Mouse (Mus musculus) granulocyte monocyte progenitor cell, adult 5-6 weeks (primary cell): ENCODE results near the gene Copg2. TPM values are rescaled to one million over a fixed set of nuclear protein-coding genes. Genes with fewer than 3 reads are reported as not detected.

Experiments used
- ATAC-seq: replicated peaks from 2 replicates; pipeline ENCODE4 v1.8.0; 2016; ENCODE audit warnings: mild to moderate bottlenecking, moderate TSS enrichment, inconsistent platforms; ENCODE audit not compliant: poor library complexity, severe bottlenecking
- total RNA-seq, 2 experiments: library from RNA; stranded (forward) in 1 of 2; stranded (reverse) in 1 of 2; fragments of 200-712, 200-1000 nt in 1 of 2; fragments of >200 nt in 1 of 2; fragmentation: Nextera tagmentation in 1 of 2; gene quantifications; 2 replicates each; pipeline ENCODE4 v1.2.3; 2014 to 2017

The Copg2 gene
- total RNA-seq (2014; fragmentation: Nextera tagmentation), result 17.4 and 23.8 TPM in 2 replicates
- total RNA-seq (2017), result 40.1 and 44.7 TPM in 2 replicates

GRCm38 (mm10) chr6:30896195-30896985 is at the start of gene Copg2:
Copg2 (minus strand) TSS chr6:30896794.
- ATAC-seq, result peak; percentile 96

- ATAC-seq, result no peak
These were observed 42.7 kb upstream of the Copg2 start for GRCm38 (mm10) chr6:30939264-30939663.

- ATAC-seq, result no peak
These were observed 26.2 kb upstream of the Copg2 start for GRCm38 (mm10) chr6:30922821-30923220.

DNA sequence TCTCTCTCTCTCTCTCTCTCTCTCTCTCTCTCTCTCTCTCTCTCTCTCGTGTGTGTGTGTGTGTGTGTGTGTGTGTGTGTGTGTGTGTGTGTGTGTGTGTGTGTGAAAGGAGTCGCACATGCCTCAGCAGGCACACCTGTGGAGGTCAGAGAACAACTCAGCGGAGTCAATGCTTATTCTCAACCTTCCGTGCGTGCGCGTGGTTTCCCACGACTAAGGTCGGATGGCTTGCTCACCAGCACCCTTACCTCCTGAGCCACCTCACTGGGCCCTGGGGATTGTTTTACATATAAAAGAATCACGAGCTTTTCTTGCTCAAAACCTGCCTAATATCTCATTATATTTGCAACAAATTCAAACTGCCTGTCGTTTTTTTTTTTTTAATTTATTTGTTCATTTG is 25.2 kb upstream of the Copg2 start:
- ATAC-seq, result no peak

DNA sequence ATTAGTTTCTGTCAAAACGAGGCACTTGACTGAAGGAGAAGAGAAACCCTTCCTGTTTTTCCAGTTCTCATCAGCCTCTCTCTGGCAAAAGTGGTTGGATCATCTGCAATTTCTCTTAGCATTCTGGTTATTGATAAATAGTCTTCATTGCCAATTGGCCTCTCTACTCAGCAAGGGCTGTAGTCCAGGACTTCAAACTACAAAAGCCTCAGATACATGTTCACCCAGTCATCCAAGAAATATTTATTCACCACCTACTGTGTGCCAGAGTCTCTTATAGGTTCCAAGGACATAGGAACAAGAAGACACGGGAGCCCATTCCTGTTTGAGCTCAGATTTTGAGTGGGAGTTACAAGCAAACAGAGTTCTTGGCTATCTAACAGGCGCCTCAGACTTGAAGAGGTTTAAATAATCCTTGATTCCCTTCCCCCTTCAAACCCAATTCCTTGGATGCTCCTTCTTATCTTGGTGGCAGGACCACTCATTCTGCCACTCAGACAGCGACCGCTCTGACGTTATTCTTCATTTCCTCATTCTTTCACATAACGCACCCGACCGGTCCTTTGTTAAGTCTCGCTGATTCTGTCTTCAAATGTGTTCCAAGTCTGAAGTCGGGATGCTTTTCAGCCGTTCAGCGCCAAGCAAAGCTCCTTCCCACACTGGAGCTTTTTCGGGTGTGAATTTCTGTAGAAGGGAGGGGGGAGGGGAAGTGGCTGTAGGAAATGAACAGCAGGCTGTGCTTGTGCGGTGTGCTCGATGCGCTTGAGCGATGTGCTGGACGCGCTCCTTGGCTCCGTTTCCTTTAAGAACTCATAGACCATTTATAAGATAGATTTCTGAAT is 24.5 kb upstream of the Copg2 start:
- no peak for ATAC-seq

GRCm38 (mm10) chr6:30915473-30915872 is 18.9 kb upstream of the Copg2 start, which contains the start of gene Tsga13:
Tsga13 (minus strand) TSS chr6:30915573.
- no peak for ATAC-seq

- no peak for ATAC-seq
These were observed 11.4 kb upstream of the Copg2 start for GRCm38 (mm10) chr6:30907970-30908369.

DNA sequence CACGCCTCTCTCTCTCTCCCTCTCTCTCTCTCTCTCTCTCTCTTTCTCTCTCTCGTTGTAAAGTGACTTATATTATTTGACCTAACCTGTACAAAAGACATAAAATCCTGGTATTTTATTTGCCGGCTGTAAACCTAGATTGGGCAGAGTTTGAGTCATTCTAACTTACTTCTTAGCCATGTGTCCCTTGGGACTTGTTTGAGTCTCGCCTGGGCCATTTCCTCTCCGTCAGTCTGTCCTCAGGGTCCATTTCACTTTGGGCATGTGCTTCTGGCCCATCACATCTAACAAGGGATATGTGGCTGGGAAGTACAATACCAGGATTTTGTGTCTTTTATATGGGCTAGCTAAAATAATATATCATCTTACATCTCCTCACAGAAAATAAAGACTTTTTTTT is 8.3 kb upstream of the Copg2 start:
- ATAC-seq, result no peak

DNA sequence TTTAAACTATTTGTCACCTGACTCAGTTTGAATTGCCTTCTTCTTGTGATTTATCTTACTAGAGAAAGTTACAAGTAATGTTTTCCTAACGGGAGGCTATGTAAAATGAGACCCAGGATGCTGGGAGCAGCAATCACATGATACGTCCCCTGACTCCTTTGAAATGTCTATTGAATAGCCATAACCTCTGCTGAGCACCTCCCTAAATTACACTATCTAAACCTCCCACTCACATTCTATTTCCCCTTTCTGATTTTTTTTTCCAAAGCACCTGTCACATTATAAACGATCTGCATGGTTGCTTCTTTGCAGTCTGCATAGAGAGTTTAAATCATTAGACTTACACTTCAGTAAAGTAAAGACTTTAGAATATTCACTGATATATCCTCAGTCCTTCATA is 7.4 kb upstream of the Copg2 start:
- ATAC-seq, result no peak

DNA sequence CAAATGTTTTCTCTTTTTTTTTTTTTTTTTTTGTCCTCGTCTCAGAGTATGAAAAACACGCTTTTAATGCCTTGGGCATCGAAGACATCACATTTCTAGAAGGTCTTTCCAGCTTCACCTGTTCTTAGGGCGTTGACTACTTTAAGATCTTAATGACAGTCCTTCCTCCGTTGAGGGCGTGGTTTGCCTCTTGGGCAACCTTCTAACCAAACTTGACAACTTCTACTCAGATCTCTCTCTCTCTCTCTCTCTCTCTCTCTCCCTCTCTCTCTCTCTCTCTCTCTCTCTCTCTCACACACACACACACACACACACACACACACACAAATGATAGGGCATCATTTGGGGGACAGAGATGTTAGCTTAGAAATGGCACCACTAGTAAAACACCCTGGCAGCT is 926 bp upstream of the Copg2 start:
- ATAC-seq, result peak; percentile 36; the same call in 1 of the 2 replicates

DNA sequence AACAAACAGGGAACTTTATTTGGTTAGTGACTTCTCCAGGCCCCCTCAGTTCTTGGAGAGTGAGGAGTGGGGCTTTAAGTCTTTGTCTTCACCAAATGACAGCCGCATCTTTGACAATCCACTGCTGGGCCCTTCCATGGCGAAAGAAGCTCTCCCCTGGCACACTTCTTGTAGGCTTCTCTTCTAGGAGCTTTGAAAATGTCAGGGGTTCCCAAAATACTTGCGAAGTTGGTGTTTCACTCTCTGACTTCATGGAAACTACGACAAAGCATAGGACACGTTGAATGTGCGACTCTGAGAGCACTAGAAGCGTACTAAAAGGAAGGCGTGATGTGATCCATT is 363 bp upstream of the Copg2 start:
- no peak for ATAC-seq

- ATAC-seq, result no peak
These were observed 787 bp downstream of the Copg2 start for GRCm38 (mm10) chr6:30895819-30896194.

GRCm38 (mm10) chr6:30893081-30893480 is 3.5 kb downstream of the Copg2 start:
- ATAC-seq, result no peak

DNA sequence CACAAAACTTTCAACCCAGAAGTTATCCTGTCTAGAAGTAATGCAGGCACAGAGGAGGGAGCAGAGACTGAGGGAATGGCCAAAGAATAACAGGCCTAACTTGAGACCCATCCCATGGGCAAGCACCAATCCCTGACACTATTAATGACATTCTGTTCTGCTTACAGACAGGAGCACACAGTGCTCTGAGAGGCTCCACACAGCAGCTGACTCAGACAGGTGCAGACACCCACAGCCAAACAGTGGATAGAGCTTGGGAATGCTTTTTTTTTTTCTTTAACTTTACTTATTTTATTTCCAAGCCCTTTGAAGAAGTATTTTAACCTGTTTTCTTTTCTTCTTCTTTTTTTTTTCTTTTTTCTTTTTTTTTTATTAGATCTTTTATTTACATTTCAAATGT is 4.8 kb downstream of the Copg2 start:
- ATAC-seq, result no peak

DNA sequence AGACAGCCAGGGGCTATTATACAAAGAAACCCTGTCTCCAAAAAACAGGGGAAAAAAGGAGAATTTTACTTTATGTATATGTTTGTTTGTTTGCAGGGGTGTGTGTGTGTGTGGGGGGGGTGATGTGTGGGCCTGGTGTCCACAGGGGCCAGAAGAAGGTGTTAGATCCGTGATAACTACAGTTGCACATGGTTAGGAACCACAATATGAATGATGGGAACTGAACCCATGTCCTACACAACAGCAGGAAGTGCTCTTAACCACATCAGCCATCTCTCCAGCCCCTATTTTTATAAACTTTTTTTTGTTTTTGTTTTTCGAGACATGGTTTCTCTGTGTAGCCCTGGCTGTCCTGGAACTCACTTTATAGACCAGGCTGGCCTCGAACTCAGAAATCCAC is 11.7 kb downstream of the Copg2 start:
- no peak for ATAC-seq

DNA sequence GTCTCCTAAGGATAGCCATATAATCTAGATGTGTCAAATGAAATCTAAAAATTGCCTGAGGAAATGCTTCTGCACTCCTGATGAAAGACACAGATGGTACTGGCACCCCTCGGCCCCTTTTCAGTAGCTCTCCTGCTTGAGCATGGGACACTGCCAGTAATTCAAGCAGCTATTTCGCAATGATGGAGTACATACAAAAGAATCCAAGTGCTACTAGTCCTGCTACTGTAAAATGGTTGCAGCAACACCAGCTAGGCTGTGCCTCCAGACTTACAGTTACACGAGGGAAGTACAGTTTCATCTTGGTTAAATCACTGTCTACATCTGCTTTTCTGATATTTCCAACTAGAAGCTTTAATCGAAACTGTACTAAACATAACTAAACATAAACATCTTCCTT is 13.1 kb downstream of the Copg2 start:
- ATAC-seq, result peak; percentile 86

- no peak for ATAC-seq
These were observed 19.9 kb downstream of the Copg2 start for GRCm38 (mm10) chr6:30876661-30877060.

DNA sequence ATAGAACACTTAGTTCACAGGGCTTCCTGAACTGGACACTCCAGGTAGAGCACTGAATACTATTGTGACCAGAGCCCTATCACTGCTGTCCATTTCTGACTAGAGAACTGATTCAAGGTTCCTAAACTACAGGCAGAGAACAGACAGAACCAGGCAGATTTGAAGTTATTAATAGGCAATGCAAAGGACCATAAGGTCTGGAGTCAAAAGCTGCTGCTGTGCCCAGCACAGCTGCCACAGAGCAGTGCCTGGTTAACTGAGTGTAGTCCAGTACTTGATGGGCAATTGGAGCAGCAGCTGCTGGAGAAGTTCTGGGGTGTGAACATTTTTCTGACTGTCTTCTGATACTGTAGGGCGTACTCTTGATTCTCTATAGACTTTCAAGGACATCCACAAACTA is 30.1 kb downstream of the Copg2 start:
- no peak for ATAC-seq

DNA sequence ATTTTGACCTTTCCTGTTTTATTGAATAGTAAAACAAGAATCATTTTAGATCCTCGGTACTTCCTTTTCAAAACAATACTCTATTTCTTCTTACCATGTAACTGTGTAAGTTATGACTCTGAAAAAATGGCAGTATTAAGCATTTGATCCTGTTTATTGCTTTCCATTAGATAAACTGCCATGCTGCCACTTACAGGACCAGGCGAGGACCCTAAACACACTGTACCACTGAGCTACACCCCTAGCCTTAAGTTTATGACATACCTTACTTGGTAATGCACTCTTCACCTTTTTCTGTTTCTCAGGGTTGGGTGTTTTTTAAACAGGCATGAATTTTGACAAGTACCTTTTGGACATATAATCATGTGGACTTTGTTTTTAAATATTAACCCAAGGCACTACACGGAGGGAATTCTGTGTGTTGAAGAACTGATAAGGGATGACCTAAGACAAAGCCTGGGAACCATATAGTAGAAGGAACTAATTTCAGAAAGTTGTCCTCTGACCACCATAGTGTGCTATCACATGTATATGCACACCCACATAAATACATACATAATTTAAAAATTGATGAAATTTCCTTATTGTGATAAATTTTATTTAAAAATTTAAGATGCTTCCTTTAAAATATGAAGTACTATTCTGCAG is 31.4 kb downstream of the Copg2 start:
- ATAC-seq, result no peak

DNA sequence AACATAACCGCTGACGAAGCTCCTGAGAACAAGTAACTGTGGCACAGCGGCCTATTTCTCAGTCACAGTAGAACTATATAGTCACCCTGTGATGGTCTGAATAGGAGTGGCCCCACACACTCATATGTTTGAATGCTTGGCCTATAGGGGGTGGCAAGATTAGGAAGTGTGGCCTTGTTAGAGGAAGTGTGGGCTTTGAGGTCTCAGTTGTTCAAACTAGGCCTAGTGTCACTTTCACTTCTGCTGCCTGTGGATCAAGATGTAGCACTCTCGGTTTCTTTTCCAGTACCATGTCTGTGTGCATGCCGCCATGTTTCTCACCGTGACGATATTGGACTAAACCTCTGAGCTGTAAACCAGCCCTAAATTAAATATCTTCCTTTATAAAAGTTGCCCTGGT is 40.6 kb downstream of the Copg2 start:
- peak; percentile 99 for ATAC-seq

DNA sequence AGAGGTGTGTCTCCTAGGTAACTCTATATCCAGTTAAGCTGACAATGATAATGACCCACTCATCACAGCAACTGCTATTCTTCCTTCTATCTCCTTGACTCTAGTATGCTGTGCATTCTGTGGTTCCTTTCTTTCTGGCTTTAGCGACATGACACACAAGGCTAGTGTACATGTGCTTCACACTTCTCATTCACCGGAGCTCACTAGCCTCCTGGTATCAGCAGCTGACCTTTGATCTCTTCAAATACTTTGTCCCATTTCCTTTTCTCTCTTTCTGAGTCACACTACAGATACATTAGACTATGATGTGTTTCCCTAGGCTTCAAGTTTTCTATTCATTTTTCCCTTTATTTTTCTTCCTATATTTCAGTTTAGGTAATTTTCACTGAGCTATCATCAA is 41.4 kb downstream of the Copg2 start:
- no peak for ATAC-seq
